Mouse (Mus musculus) hindlimb bud, embryonic 11.5 days (tissue): Measurements from ENCODE around the gene Atpif1.

Source experiments
- DNase-seq: peaks from one replicate; pipeline ENCODE4 v3.0.0-alpha.2; 2012; ENCODE audit warnings: low read depth, low spot score; ENCODE audit errors: extremely low spot score

Gene Atpif1

GRCm38 (mm10) chr4:132527917-132528522, 5.4 kb downstream of the Atpif1 start:
- no peak for DNase-seq

GRCm38 (mm10) chr4:132526678-132527077, 6.8 kb downstream of the Atpif1 start:
- no peak for DNase-seq

GRCm38 (mm10) chr4:132524808-132525207, 8.7 kb downstream of the Atpif1 start:
- no peak for DNase-seq

- no peak for DNase-seq
Observed at GRCm38 (mm10) chr4:132524321-132524741, 9.1 kb downstream of the Atpif1 start.

- DNase-seq, result no peak
Observed at GRCm38 (mm10) chr4:132519188-132519587, 14.3 kb downstream of the Atpif1 start.

- DNase-seq, result no peak
Observed at GRCm38 (mm10) chr4:132518066-132518465, 15.4 kb downstream of the Atpif1 start.

GRCm38 (mm10) chr4:132515369-132516155, 17.9 kb downstream of the Atpif1 start:
- peak; percentile 88 for DNase-seq

- peak; percentile 75 for DNase-seq
Observed at GRCm38 (mm10) chr4:132514555-132515135, 18.8 kb downstream of the Atpif1 start.

- DNase-seq, result no peak
Observed at GRCm38 (mm10) chr4:132513395-132514273, 19.8 kb downstream of the Atpif1 start.

- DNase-seq, result no peak
Observed at GRCm38 (mm10) chr4:132512080-132512479, 21.4 kb downstream of the Atpif1 start.

GRCm38 (mm10) chr4:132510352-132510798, 23.1 kb downstream of the Atpif1 start, which contains the start of gene Sesn2:
Gene Sesn2, minus strand, starts transcription at chr4:132510501.
- peak; percentile 95 for DNase-seq

GRCm38 (mm10) chr4:132509621-132510296, 23.7 kb downstream of the Atpif1 start:
- DNase-seq, result peak; percentile 69

GRCm38 (mm10) chr4:132507210-132507609, 26.2 kb downstream of the Atpif1 start:
- no peak for DNase-seq

GRCm38 (mm10) chr4:132506250-132506649, 27.2 kb downstream of the Atpif1 start:
- no peak for DNase-seq

GRCm38 (mm10) chr4:132505800-132506199, 27.7 kb downstream of the Atpif1 start:
- no peak for DNase-seq

GRCm38 (mm10) chr4:132505034-132505738, 28.3 kb downstream of the Atpif1 start:
- no peak for DNase-seq

GRCm38 (mm10) chr4:132503344-132503743, 30.1 kb downstream of the Atpif1 start:
- no peak for DNase-seq

- no peak for DNase-seq
Observed at GRCm38 (mm10) chr4:132501639-132502038, 31.8 kb downstream of the Atpif1 start.

- no peak for DNase-seq
Observed at GRCm38 (mm10) chr4:132494271-132494918, 39.1 kb downstream of the Atpif1 start.
